Comparison of ENCODE assay signal across 8 mouse cellular contexts in the genomic region with DNA sequence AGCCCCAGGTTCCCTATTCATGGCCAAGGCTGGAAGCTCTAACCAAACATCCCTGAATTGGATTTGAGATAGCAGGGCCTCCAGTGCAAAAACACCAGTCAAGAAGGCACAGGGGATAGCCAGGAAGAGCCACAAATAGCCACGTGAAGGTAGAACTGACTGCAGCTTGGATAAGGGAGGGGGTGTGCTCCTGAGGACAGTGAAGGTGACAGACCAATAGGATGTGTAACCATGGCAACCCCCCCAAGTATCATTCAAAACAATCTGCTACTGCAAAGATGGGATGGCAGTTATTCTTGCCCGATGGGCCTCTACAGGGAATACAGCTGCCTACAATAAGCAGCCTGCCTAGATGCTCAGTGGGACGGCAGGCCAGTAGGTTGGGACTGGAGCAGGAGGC. TPM values are rescaled to one million over a fixed set of nuclear protein-coding genes. Genes with fewer than 3 reads are reported as not detected.
DNase-seq lines count a peak whose midpoint lies in the region; ATAC-seq lines count a peak whose summit lies in the region.

No protein-coding gene starts in this region.

- WGBS in heart, embryonic 15.5 days, result 35% methylated on average over 3 of the region's 3 CpGs
- 54% methylated on average over 3 of the region's 3 CpGs for WGBS in embryonic facial prominence, embryonic 15.5 days
- 61% methylated on average over 3 of the region's 3 CpGs for WGBS in limb, embryonic 10.5 days
- 18% methylated on average over 3 of the region's 3 CpGs for WGBS in neural tube, embryonic 14.5 days

- no peaks in the 10 kb centered on the region for H3K9me3 ChIP-seq in heart, embryonic 15.5 days (replicated peaks)
- no peaks in the 10 kb centered on the region for H3K9me3 ChIP-seq in embryonic facial prominence, embryonic 15.5 days (replicated peaks)
- no peaks in the 10 kb centered on the region for H3K9me3 ChIP-seq in limb, embryonic 10.5 days (replicated peaks)
- H3K9me3 ChIP-seq in neural tube, embryonic 14.5 days (ENCODE audit: control insufficient read depth, low read length), result no peaks in the 10 kb centered on the region

- peak overlapping the region; percentile 69 for H3K27ac ChIP-seq in heart, embryonic 15.5 days
- H3K27ac ChIP-seq in embryonic facial prominence, embryonic 15.5 days (replicated peaks), result 0 out of 2 replicates have a peak overlapping the region, but pooled peaks have one; percentile 18
- no peak overlapping the region for H3K27ac ChIP-seq in limb, embryonic 10.5 days
- H3K27ac ChIP-seq in neural tube, embryonic 14.5 days (ENCODE audit: low read depth, low read length), result peak overlapping the region; percentile 83

- peaks cover 45% of the 10 kb centered on the region for H3K36me3 ChIP-seq in heart, embryonic 15.5 days
- H3K36me3 ChIP-seq in embryonic facial prominence, embryonic 15.5 days, result peaks cover 51% of the 10 kb centered on the region
- peaks cover 75% of the 10 kb centered on the region for H3K36me3 ChIP-seq in limb, embryonic 10.5 days
- H3K36me3 ChIP-seq in neural tube, embryonic 14.5 days (ENCODE audit: control insufficient read depth, insufficient read depth, low read length), result peaks cover 28% of the 10 kb centered on the region

- H3K4me3 ChIP-seq in heart, embryonic 15.5 days, result no peak overlapping the region
- H3K4me3 ChIP-seq in embryonic facial prominence, embryonic 15.5 days (replicated peaks), result no peak overlapping the region
- H3K4me3 ChIP-seq in limb, embryonic 10.5 days, result peak overlapping the region; percentile 77
- H3K4me3 ChIP-seq in neural tube, embryonic 14.5 days (ENCODE audit: low read depth, low read length), result 0 out of 2 replicates have a peak overlapping the region, but pooled peaks have one; percentile 38

- peak overlapping the region; percentile 90 for H3K4me2 ChIP-seq in heart, embryonic 15.5 days
- H3K4me2 ChIP-seq in embryonic facial prominence, embryonic 15.5 days (replicated peaks), result peak overlapping the region; percentile 86; the same call in 1 of the 2 replicates
- peak overlapping the region; percentile 72 for H3K4me2 ChIP-seq in neural tube, embryonic 14.5 days (ENCODE audit: low read depth, low read length)

- no peak for ATAC-seq in heart, embryonic 15.5 days (replicated peaks; ENCODE audit: insufficient number of reproducible peaks, insufficient read depth, low FRiP score, low read depth)
- no peak for ATAC-seq in embryonic facial prominence, embryonic 15.5 days (ENCODE audit: insufficient number of reproducible peaks, low FRiP score, low TSS enrichment, low read depth)
- no peak for ATAC-seq in neural tube, embryonic 14.5 days (ENCODE audit: low read depth)

- peak overlapping the region; percentile 62; the same call in 1 of the 2 replicates for H3K9ac ChIP-seq in heart, embryonic 15.5 days
- no peak overlapping the region for H3K9ac ChIP-seq in embryonic facial prominence, embryonic 15.5 days
- H3K9ac ChIP-seq in neural tube, embryonic 14.5 days (replicated peaks; ENCODE audit: low read depth, low read length), result no peak overlapping the region

- H3K27me3 ChIP-seq in heart, embryonic 15.5 days, result no peaks in the 10 kb centered on the region
- no peaks in the 10 kb centered on the region for H3K27me3 ChIP-seq in embryonic facial prominence, embryonic 15.5 days
- no peaks in the 10 kb centered on the region for H3K27me3 ChIP-seq in limb, embryonic 10.5 days (ENCODE audit: low read depth, poor library complexity, severe bottlenecking)
- no peaks in the 10 kb centered on the region for H3K27me3 ChIP-seq in neural tube, embryonic 14.5 days (ENCODE audit: control insufficient read depth, insufficient read depth, low read length)

- intact Hi-C loops in heart, postnatal 14 days (cut with DNase I), result no loop called here

- peaks cover 58% of the 10 kb centered on the region for H3K4me1 ChIP-seq in heart, embryonic 15.5 days (replicated peaks)
- H3K4me1 ChIP-seq in embryonic facial prominence, embryonic 15.5 days, result peaks cover 42% of the 10 kb centered on the region
- H3K4me1 ChIP-seq in limb, embryonic 10.5 days, result peaks cover 67% of the 10 kb centered on the region
- peaks cover 42% of the 10 kb centered on the region for H3K4me1 ChIP-seq in neural tube, embryonic 14.5 days (ENCODE audit: control insufficient read depth, insufficient read depth, low read length)

- no peak for DNase-seq in heart, postnatal 14 days
- DNase-seq in limb, embryonic 10.5 days (ENCODE audit: low spot score), result no peak
- DNase-seq in thymus, adult 18-20 months, result no peak
- no peak for DNase-seq in urinary bladder, postnatal 25 days (ENCODE audit: low spot score)
- no peak for DNase-seq in layer of hippocampus, postnatal 10 days (ENCODE audit: low spot score in 2 of 2)

RNA-seq across cellular contexts. Expression of gene Rhbdl1, which starts 0.4 kb away (rescaled TPM):
- 1.4 and 1.7 TPM in 2 replicates for polyA plus RNA-seq in heart, embryonic 15.5 days (2015; fragmentation: Nextera tagmentation; extraction: Ambion mirVana)
- total RNA-seq in heart, postnatal 14 days (2021), result 1 to 10 TPM; 2.5 to 3.1 TPM
- polyA plus RNA-seq in embryonic facial prominence, embryonic 15.5 days (2015; fragmentation: Nextera tagmentation; extraction: Ambion mirVana), result 2.7 and 3.2 TPM in 2 replicates
- polyA plus RNA-seq in limb, embryonic 10.5 days (2016; fragmentation: Nextera tagmentation; extraction: Ambion mirVana), result 1.0 and 1.2 TPM in 2 replicates
- 42.0 and 67.6 TPM in 2 replicates for polyA plus RNA-seq in neural tube, embryonic 14.5 days (2014; fragmentation: Nextera tagmentation; extraction: Ambion mirVana)
- total RNA-seq in layer of hippocampus, postnatal 10 days (2021), result 10 to 100 TPM; 80.6 to 99.3 TPM

RNA-seq across cellular contexts. Expression of gene Gm20683, which starts 4.0 kb away (rescaled TPM):
- polyA plus RNA-seq in heart, embryonic 15.5 days (2015; fragmentation: Nextera tagmentation; extraction: Ambion mirVana), result 1.7 and 3.0 TPM in 2 replicates
- total RNA-seq in heart, postnatal 14 days (2021), result 1 to 10 TPM; 2.9 to 3.0 TPM
- 2.5 and 3.5 TPM in 2 replicates for polyA plus RNA-seq in embryonic facial prominence, embryonic 15.5 days (2015; fragmentation: Nextera tagmentation; extraction: Ambion mirVana)
- polyA plus RNA-seq in limb, embryonic 10.5 days (2016; fragmentation: Nextera tagmentation; extraction: Ambion mirVana), result 1.5 and 1.9 TPM in 2 replicates
- 8.2 and 10.6 TPM in 2 replicates for polyA plus RNA-seq in neural tube, embryonic 14.5 days (2014; fragmentation: Nextera tagmentation; extraction: Ambion mirVana)
- 10 to 100 TPM; 30.9 to 36.3 TPM for total RNA-seq in layer of hippocampus, postnatal 10 days (2021)

RNA-seq across cellular contexts. Expression of gene Stub1, which starts 4.3 kb away (rescaled TPM):
- 251 and 301 TPM in 2 replicates for polyA plus RNA-seq in heart, embryonic 15.5 days (2015; fragmentation: Nextera tagmentation; extraction: Ambion mirVana)
- 100 to 1,000 TPM; 106 to 109 TPM for total RNA-seq in heart, postnatal 14 days (2021)
- 343 and 364 TPM in 2 replicates for polyA plus RNA-seq in embryonic facial prominence, embryonic 15.5 days (2015; fragmentation: Nextera tagmentation; extraction: Ambion mirVana)
- polyA plus RNA-seq in limb, embryonic 10.5 days (2016; fragmentation: Nextera tagmentation; extraction: Ambion mirVana), result 408 and 426 TPM in 2 replicates
- 335 and 351 TPM in 2 replicates for polyA plus RNA-seq in neural tube, embryonic 14.5 days (2014; fragmentation: Nextera tagmentation; extraction: Ambion mirVana)
- total RNA-seq in layer of hippocampus, postnatal 10 days (2021), result 100 to 1,000 TPM; 168 to 169 TPM

RNA-seq across cellular contexts. Expression of gene Rhot2, which starts 7.1 kb away (rescaled TPM):
- polyA plus RNA-seq in heart, embryonic 15.5 days (2015; fragmentation: Nextera tagmentation; extraction: Ambion mirVana), result 24.2 and 26.1 TPM in 2 replicates
- total RNA-seq in heart, postnatal 14 days (2021), result 100 to 1,000 TPM; 103 to 105 TPM
- polyA plus RNA-seq in embryonic facial prominence, embryonic 15.5 days (2015; fragmentation: Nextera tagmentation; extraction: Ambion mirVana), result 24.5 and 25.8 TPM in 2 replicates
- polyA plus RNA-seq in limb, embryonic 10.5 days (2016; fragmentation: Nextera tagmentation; extraction: Ambion mirVana), result 30.8 and 32.6 TPM in 2 replicates
- polyA plus RNA-seq in neural tube, embryonic 14.5 days (2014; fragmentation: Nextera tagmentation; extraction: Ambion mirVana), result 6.6 and 10.4 TPM in 2 replicates
- 10 to 100 TPM; 80.3 to 94.8 TPM for total RNA-seq in layer of hippocampus, postnatal 10 days (2021)

RNA-seq across cellular contexts. Expression of gene Jmjd8, which starts 8.9 kb away (rescaled TPM):
- 30.9 and 36.6 TPM in 2 replicates for polyA plus RNA-seq in heart, embryonic 15.5 days (2015; fragmentation: Nextera tagmentation; extraction: Ambion mirVana)
- 10 to 100 TPM; 33.1 to 34.1 TPM for total RNA-seq in heart, postnatal 14 days (2021)
- 44.9 and 46.2 TPM in 2 replicates for polyA plus RNA-seq in embryonic facial prominence, embryonic 15.5 days (2015; fragmentation: Nextera tagmentation; extraction: Ambion mirVana)
- 52.4 and 54.9 TPM in 2 replicates for polyA plus RNA-seq in limb, embryonic 10.5 days (2016; fragmentation: Nextera tagmentation; extraction: Ambion mirVana)
- 36.7 and 46.4 TPM in 2 replicates for polyA plus RNA-seq in neural tube, embryonic 14.5 days (2014; fragmentation: Nextera tagmentation; extraction: Ambion mirVana)
- 10 to 100 TPM; 55.4 to 56.9 TPM for total RNA-seq in layer of hippocampus, postnatal 10 days (2021)

Comparison
In these comparisons a context has a peak if more than half of its experiments do, and no peak if none do; other contexts are left out.
1. H3K4me3 ChIP-seq: peak in limb, embryonic 10.5 days (single experiment) and neural tube, embryonic 14.5 days (single experiment); none in heart, embryonic 15.5 days (single experiment) and embryonic facial prominence, embryonic 15.5 days (single experiment).
2. RNA of gene Rhbdl1, which starts 0.4 kb away (polyA plus RNA-seq): 42.0 to 67.6 TPM in neural tube, embryonic 14.5 days; 2.7 to 3.2 TPM in embryonic facial prominence, embryonic 15.5 days, 1.4 to 1.7 TPM in heart, embryonic 15.5 days and 1.0 to 1.2 TPM in limb, embryonic 10.5 days; every median in the first group is over 10 times any median in the second.
3. Peak in every context shown above with its lines, with median percentiles within 50 percentile points of each other: H3K4me2 ChIP-seq.